Mouse (Mus musculus) kidney, adult 2 months (tissue): ENCODE measurements at regions not wholly inside any gene's neighbourhood (a gene's known extent, or its start where the extent isn't known, plus 50 kb on each side); places are given as distances from the start of the nearest gene placed in this dataset.
"Not testable (repeated sequence)": the region's sequence is repeated elsewhere in the genome, so short reads cannot be mapped to it uniquely, and the experiment has no call there.

Experiments
- CTCF ChIP-seq: fragments of 200-500 bp; conservative IDR thresholded peaks from 2 replicates; pipeline ENCODE4 v1.5.1; 2011; ENCODE audit warnings: low read depth, mild to moderate bottlenecking, control low read depth, low read length, moderate library complexity, mixed read lengths; ENCODE audit not compliant: insufficient read depth, insufficient read length
- POLR2A ChIP-seq: fragments of 200-500 bp; IDR thresholded peaks from one replicate; pipeline ENCODE4 v1.6.1; 2011; ENCODE audit warnings: low read depth, low read length, control low read depth

- TF ChIP-seq POLR2A, CTCF: not testable (repeated sequence)
Measured at GRCm38 (mm10) chr11:52480111-52480510, 83.9 kb downstream of the 9530068E07Rik start.
